Mouse (Mus musculus) cortical plate, adult 2 months (tissue): ENCODE measurements around the gene Dab1.

Experiments
- CTCF ChIP-seq: fragments of 200-500 bp; IDR thresholded peaks from 2 replicates; pipeline ENCODE4 v1.5.1; 2011; ENCODE audit warnings: mild to moderate bottlenecking, control low read depth, low read length; ENCODE audit not compliant: insufficient read depth; ENCODE audit errors: extremely low read depth
- POLR2A ChIP-seq: fragments of 200-500 bp; IDR thresholded peaks from 2 replicates; pipeline ENCODE4 v1.6.1; 2011; ENCODE audit warnings: mild to moderate bottlenecking, low read length, control low read depth; ENCODE audit not compliant: insufficient read depth; ENCODE audit errors: extremely low read depth

- TF ChIP-seq POLR2A: no peak
- no peak for TF ChIP-seq CTCF
Measured at GRCm38 (mm10) chr4:104547091-104547490, 927.9 kb downstream of the Dab1 start.
